Mouse (Mus musculus): ENCODE measurements around the gene 1700011L22Rik. TPM values are rescaled to one million over a fixed set of nuclear protein-coding genes. Genes with fewer than 3 reads are reported as not detected.

The 1700011L22Rik gene
- total RNA-seq, 2 experiments from 2014 or later, result not detected

DNA sequence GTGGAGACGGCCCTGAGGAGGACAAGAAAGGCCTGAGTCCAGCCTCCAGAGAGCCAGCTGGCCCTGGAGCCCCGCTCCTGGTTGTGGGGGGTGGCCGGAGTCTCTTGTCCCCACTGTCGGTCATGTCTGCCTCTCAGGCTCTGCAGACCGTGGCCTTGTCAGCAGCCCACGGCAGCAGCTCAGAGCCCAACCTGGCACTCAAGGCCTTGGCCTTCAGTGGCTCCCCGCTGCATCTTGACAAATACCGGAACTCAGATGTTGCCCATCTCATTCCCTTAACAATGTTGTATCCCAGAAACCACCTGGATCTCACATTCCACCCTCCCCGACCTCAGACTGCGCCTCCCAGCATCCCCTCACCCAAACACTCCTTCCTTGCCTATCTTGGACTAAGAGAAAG lies 58.3 kb downstream of the 1700011L22Rik start:
- ATAC-seq (replicated peaks; ENCODE audit: low FRiP score, poor library complexity, severe bottlenecking), result no peak

DNA sequence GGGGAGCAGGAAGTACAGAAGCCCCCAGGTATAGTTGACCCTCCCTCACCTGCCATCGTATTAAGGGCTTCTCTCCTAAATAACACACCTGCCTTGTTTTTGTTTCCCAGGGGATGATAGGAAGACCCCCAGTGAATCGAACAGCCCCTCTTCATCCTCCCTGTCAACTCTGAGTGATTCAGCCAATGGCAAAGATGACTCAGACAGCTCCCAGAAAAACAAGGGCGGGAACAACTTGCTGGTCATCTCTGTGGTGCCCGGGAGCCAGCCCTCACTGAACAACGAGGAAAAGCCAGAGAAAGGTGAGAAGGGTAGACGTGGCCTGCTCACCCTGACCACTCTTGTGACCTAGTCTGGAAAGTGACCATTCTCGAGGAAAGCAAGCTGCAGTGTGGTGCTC lies 62.9 kb downstream of the 1700011L22Rik start:
- ATAC-seq (replicated peaks; ENCODE audit: low FRiP score, poor library complexity, severe bottlenecking), result no peak

DNA sequence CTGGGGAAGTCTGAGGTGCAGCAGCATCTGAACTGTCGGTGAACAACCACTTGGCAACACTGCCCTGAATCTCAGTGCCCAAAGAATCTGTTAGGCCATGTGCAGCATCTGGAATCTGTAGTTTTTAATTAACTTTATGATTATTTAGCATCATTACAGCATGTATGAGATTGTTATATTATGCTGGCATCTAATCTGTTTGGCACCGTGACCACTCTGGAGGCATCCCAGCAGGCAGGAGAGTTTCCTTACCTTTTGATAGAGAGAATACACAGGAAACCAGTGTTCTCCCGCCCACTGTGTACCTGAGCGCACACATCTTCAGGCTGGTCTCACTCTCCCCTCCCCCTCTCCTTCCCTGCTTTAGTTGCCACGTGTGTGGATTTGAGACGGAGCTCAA lies 68.7 kb downstream of the 1700011L22Rik start:
- ATAC-seq (replicated peaks; ENCODE audit: low FRiP score, poor library complexity, severe bottlenecking), result no peak

DNA sequence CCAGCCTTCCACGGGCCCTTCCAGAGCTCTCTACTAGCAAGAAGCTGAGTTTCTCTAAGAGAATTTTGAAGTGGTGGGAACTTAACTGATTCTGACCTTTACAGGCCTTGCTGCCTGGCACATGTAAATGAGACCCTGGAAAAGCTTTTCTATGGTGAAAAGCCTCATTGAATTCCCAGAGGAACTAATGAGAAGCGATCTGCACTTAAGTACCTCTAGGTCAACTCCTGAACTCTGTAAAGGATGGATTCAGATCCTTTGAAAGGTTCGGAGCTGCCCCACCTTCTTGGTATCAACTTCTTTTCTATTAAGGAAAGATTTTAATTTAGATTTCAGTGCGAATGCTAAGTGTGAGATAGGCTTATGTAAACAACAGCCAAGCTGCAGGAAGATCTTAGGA lies 72.4 kb downstream of the 1700011L22Rik start:
- no peak for ATAC-seq (replicated peaks; ENCODE audit: low FRiP score, poor library complexity, severe bottlenecking)

DNA sequence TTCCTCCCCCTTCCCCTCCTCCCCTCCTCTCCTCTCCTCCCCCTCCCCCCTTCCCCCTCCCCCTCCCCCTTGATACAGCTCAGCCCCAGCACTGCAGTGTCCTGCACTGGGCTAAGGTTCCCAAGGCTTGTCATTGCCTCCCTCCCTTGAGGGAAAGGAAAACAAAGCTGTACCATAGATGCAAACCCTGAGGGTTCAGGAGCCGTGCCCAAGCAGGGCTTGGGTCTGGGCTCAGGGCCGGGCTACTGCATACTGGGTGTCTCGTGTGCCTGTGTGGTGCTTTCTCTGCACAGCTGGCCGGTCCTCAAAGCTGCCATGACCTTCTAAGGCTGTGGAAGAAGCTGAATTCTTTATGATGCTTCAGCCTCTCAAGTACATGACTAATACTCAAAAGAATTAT lies 74.8 kb downstream of the 1700011L22Rik start:
- no peak for ATAC-seq (replicated peaks; ENCODE audit: low FRiP score, poor library complexity, severe bottlenecking)

DNA sequence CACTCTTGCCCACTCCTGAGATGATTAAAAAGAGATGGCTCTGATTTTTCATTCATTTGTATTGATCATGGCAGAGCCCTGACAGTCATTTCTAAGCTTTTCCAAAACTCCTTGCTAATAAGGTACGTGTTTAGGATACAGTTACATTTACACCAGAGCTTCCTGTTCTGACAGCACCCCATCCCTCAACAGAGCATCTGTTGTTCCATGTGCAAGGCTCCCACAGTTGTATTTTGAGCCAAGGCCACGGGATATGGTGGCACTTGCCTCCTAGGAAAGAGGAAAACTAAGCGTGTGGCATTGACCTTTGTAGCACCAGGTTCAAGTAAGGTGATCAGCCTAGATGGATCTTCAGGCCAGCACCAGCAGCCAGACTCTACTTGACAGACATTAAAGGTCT lies 83.1 kb downstream of the 1700011L22Rik start:
- no peak for ATAC-seq (replicated peaks; ENCODE audit: low FRiP score, poor library complexity, severe bottlenecking)

DNA sequence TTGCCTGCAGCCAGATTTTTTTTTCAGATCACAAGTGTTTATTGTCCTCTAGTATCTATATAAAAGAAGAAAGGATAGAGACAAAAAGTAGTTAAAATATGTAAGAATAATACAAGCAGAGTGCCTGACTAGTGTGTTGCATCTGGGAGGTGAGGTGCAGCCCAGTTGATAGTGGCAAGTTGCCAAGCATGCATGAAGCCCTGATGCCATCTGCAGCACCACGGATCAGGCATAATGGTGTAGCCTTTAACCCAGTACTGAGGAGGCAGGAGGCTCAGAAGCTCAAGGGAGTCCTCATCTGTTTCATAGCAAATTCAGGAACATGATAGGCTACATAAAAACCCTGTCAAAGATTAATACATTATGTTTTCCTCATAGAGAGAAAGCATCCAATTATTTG lies 84.0 kb downstream of the 1700011L22Rik start:
- ATAC-seq (replicated peaks; ENCODE audit: low FRiP score, poor library complexity, severe bottlenecking), result no peak

DNA sequence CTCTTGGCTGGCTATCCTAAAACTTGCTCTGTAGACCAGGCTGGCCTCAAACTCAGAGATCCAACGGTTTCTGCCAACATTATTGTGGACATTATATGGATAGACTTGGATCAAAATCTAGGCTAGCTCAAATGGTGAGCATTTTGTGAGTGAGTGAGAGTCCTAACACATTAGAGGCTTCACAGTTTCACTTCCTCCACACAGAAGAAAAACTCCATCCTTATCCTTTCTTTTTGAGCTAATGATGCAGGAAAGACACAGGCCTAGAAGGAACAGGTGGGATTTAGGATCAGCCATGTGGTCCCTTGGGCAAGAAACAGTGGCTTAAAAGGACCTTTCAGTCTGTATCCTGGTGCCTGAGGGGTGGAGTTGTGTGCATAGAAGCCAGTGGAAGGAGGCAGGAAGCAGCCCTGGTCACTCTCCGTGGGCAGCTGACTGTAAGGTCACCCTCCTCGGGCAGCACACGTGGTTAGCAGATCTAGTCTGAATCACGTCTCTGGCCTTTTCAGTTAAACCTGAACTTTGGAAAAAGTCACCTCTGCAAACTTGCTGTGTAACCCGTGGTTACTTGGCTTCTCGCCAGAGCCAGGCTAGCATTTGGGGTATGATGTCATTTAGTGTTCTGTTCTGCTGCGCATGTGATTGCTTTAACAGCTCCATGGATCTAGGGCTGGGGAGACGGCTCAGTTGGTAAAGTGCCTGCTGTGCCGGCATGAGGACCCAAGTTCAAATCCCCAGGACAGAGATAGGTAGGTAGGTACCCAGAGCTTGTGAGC lies 85.6 kb downstream of the 1700011L22Rik start:
- ATAC-seq (replicated peaks; ENCODE audit: low FRiP score, poor library complexity, severe bottlenecking), result no peak

DNA sequence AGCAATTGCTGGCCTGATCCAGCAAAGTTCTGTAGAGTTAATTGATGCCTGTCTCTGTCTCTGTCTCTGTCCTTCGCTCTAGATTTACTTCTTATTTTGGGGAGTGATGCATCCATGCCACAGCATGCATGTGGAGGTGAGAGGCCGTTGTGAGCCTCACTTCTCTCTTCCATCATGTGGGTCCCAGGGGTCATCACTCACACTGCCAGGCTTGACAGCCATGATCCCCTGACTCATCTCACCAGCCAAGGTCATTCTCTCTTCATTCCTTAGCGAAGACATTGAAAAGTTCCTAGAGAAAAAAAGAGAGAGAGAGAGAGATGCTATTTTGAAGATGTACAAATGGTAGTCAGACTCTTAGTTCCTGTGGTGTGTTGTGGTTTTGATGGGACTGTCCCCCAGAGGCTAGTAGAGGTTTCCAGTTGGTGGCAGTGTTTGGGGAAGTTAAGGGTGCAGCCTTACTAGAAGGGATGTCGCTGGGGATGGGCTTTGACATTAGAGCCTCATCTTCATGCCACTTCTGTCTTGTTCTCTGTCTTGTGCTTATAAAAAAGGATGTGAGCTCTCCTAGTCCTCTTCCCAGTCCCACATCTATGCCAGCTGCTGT lies 87.1 kb downstream of the 1700011L22Rik start:
- no peak for ATAC-seq (replicated peaks; ENCODE audit: low FRiP score, poor library complexity, severe bottlenecking)

Other genes with a start within 250 kb of the 1700011L22Rik start
- gene Zfp827, start 220.1 kb downstream of the 1700011L22Rik start, total RNA-seq (2015; ENCODE audit: low replicate concordance), result not detected in 2 replicates
- not detected in 2 replicates for gene Zfp827, start 220.1 kb downstream of the 1700011L22Rik start, total RNA-seq (2017; ENCODE audit: low replicate concordance)
- 0.42 and 2.5 TPM in 2 replicates for gene Mmaa, start 46.4 kb upstream of the 1700011L22Rik start, total RNA-seq (2015; ENCODE audit: low replicate concordance)
- 5.3 TPM in 1 of 2 replicates, not detected in the other for gene Mmaa, start 46.4 kb upstream of the 1700011L22Rik start, total RNA-seq (2017; ENCODE audit: low replicate concordance)
- 1.5 and 1.9 TPM in 2 replicates for gene Smad1, start 150.9 kb upstream of the 1700011L22Rik start, total RNA-seq (2015; ENCODE audit: low replicate concordance)
- 1.9 and 2.6 TPM in 2 replicates for gene Smad1, start 150.9 kb upstream of the 1700011L22Rik start, total RNA-seq (2017; ENCODE audit: low replicate concordance)

All from erythroblast, adult 5-6 weeks (primary cell).